8 mouse cellular contexts compared by ENCODE assay signal in the genomic region with DNA sequence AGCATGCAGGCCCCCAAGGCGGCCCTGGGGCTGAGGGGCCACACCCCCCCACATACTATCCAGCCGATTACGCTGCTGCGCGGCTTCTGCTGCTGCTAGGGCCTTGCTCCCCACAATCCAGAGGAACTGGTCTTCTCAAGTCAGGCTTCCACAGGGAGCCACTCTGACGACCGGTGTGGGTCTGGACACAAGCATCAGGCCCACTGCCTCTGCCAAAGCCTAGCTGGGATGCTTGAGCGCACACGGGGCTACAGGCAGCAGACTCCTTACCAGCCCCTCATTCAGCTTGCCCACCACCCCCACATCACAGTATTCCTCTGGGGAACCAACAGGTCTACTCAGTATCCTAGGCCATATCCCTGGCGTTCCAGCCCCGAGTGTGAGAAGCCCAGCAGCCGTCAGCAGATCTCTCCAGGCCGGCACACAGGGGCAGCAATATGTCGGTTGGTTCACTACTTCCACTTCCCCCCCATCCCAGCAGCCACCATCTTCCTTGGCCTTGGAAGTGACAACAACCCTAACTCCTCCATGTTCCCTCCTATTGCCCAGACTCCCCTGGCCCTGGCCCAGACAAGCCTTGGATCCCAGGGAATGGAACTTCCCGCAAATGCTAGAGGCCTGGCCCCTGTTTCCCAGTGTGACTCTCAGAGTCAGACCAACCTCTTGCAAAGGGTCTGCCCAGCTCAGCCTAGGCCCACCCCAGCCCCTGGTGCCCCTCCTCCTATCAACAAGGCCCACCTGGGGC. TPM values are rescaled to one million over a fixed set of nuclear protein-coding genes. Genes with fewer than 3 reads are reported as not detected.
DNase-seq lines count a peak whose midpoint lies in the region; ATAC-seq and TF ChIP-seq lines count a peak whose summit lies in the region.

No protein-coding gene starts in this region.

- H3K9me3 ChIP-seq in forebrain, embryonic 14.5 days (replicated peaks; ENCODE audit: control insufficient read depth, low read length) = no peaks in the 10 kb centered on the region
- no peaks in the 10 kb centered on the region for H3K9me3 ChIP-seq in intestine, embryonic 15.5 days
- no peaks in the 10 kb centered on the region for H3K9me3 ChIP-seq in lung, postnatal 0 days (ENCODE audit: low read length)
- no peaks in the 10 kb centered on the region for H3K9me3 ChIP-seq in stomach, embryonic 16.5 days (replicated peaks; ENCODE audit: control insufficient read depth, low read length)

- no peak for ATAC-seq in forebrain, embryonic 14.5 days
- peak; percentile 11 for ATAC-seq in intestine, embryonic 15.5 days
- peak; percentile 1 for ATAC-seq in lung, postnatal 0 days
- ATAC-seq in stomach, embryonic 16.5 days (ENCODE audit: insufficient read depth, low FRiP score) = 0 out of 2 replicates have a peak, but pooled peaks have one; percentile 0

- no peak for TF ChIP-seq POLR2A in bone marrow, adult 2 months (IDR thresholded peaks at IDR 0.05; ENCODE audit: borderline replicate concordance, control insufficient read depth, low read depth, low read length)

- TF ChIP-seq CTCF in layer of hippocampus, adult 2 months (conservative IDR thresholded peaks at IDR 0.05) = no peak
- TF ChIP-seq CTCF in bone marrow, adult 2 months (IDR thresholded peaks at IDR 0.05; ENCODE audit: control insufficient read depth, insufficient read depth, low read length) = no peak
- no peak for TF ChIP-seq CTCF in lung, postnatal 0 days (IDR thresholded peaks at IDR 0.05)

- H3K27ac ChIP-seq in layer of hippocampus, adult 2 months = peak overlapping the region; percentile 92
- H3K27ac ChIP-seq in bone marrow, adult 2 months (ENCODE audit: control insufficient read depth, insufficient read depth, low read depth, low read length, poor library complexity) = peak overlapping the region; percentile 96
- peak overlapping the region; percentile 96 for H3K27ac ChIP-seq in forebrain, embryonic 14.5 days (ENCODE audit: low read depth, low read length)
- H3K27ac ChIP-seq in intestine, embryonic 15.5 days = peak overlapping the region; percentile 88
- peak overlapping the region; percentile 90 for H3K27ac ChIP-seq in lung, postnatal 0 days (ENCODE audit: low read length)
- peak overlapping the region; percentile 93 for H3K27ac ChIP-seq in stomach, embryonic 16.5 days (ENCODE audit: low read length)

- no peak for TF ChIP-seq EP300 in lung, postnatal 0 days (IDR thresholded peaks at IDR 0.05)

- DNase-seq in layer of hippocampus, adult 2 months (ENCODE audit: low spot score in 2 of 2) = no peak
- DNase-seq in layer of hippocampus, adult 9-10 months (ENCODE audit: low spot score) = no peak
- DNase-seq in forebrain, embryonic 14.5 days (ENCODE audit: low spot score) = no peak
- peak; percentile 48 for DNase-seq in lung, postnatal 0 days (ENCODE audit: low spot score)
- DNase-seq in natural killer cell, adult 2 months (ENCODE audit: low spot score in 2 of 2) = no peak

- H3K4me3 ChIP-seq in layer of hippocampus, adult 2 months = peak overlapping the region; percentile 95
- H3K4me3 ChIP-seq in bone marrow, adult 2 months (replicated peaks; ENCODE audit: control insufficient read depth, low read depth, low read length) = peak overlapping the region; percentile 85
- peak overlapping the region; percentile 79 for H3K4me3 ChIP-seq in forebrain, embryonic 14.5 days (ENCODE audit: low read depth, low read length)
- peak overlapping the region; percentile 91 for H3K4me3 ChIP-seq in intestine, embryonic 15.5 days (replicated peaks)
- peak overlapping the region; percentile 90 for H3K4me3 ChIP-seq in lung, postnatal 0 days (ENCODE audit: low read depth, low read length)
- peak overlapping the region; percentile 85 for H3K4me3 ChIP-seq in stomach, embryonic 16.5 days (replicated peaks; ENCODE audit: low read length)

- WGBS in bone marrow, adult 2 months = 1% methylated on average over 15 of the region's 15 CpGs
- 1% methylated on average over 15 of the region's 15 CpGs for WGBS in forebrain, embryonic 14.5 days
- WGBS in intestine, embryonic 15.5 days = 1% methylated on average over 15 of the region's 15 CpGs
- 5% methylated on average over 15 of the region's 15 CpGs for WGBS in lung, postnatal 0 days
- WGBS in stomach, embryonic 16.5 days = under 1% methylated on average over 15 of the region's 15 CpGs

- H3K4me1 ChIP-seq in bone marrow, adult 2 months (ENCODE audit: control insufficient read depth, insufficient read depth, low read length) = peaks cover 4% of the 10 kb centered on the region; the same call in 1 of the 2 replicates
- peaks cover 56% of the 10 kb centered on the region for H3K4me1 ChIP-seq in forebrain, embryonic 14.5 days (ENCODE audit: control insufficient read depth, insufficient read depth, low read length)
- H3K4me1 ChIP-seq in intestine, embryonic 15.5 days (replicated peaks) = peaks cover 53% of the 10 kb centered on the region
- peaks cover 33% of the 10 kb centered on the region for H3K4me1 ChIP-seq in lung, postnatal 0 days (ENCODE audit: insufficient read depth, low read depth, low read length)
- H3K4me1 ChIP-seq in stomach, embryonic 16.5 days (ENCODE audit: control insufficient read depth, insufficient read depth, low read length) = peaks cover 50% of the 10 kb centered on the region

- H3K4me2 ChIP-seq in forebrain, embryonic 14.5 days (ENCODE audit: low read length) = peak overlapping the region; percentile 92
- H3K4me2 ChIP-seq in intestine, embryonic 15.5 days (replicated peaks) = peak overlapping the region; percentile 94
- H3K4me2 ChIP-seq in lung, postnatal 0 days (replicated peaks; ENCODE audit: low read depth, low read length) = peak overlapping the region; percentile 90
- H3K4me2 ChIP-seq in stomach, embryonic 16.5 days (ENCODE audit: low read depth, low read length) = peak overlapping the region; percentile 99

- H3K36me3 ChIP-seq in forebrain, embryonic 14.5 days (ENCODE audit: control insufficient read depth, insufficient read depth, low read length) = 0 out of 2 replicates have a peak, but pooled peaks cover 7% of the 10 kb centered on the region
- H3K36me3 ChIP-seq in intestine, embryonic 15.5 days = 0 out of 2 replicates have a peak, but pooled peaks cover 4% of the 10 kb centered on the region
- no peaks in the 10 kb centered on the region for H3K36me3 ChIP-seq in lung, postnatal 0 days (ENCODE audit: insufficient read depth, low read length)
- H3K36me3 ChIP-seq in stomach, embryonic 16.5 days (ENCODE audit: control insufficient read depth, insufficient read depth, low read length) = no peaks in the 10 kb centered on the region

- H3K27me3 ChIP-seq in forebrain, embryonic 14.5 days (replicated peaks; ENCODE audit: control insufficient read depth, insufficient read depth, low read length) = no peaks in the 10 kb centered on the region
- no peaks in the 10 kb centered on the region for H3K27me3 ChIP-seq in intestine, embryonic 15.5 days (replicated peaks)
- no peaks in the 10 kb centered on the region for H3K27me3 ChIP-seq in lung, postnatal 0 days (replicated peaks; ENCODE audit: insufficient read depth, low read length)
- H3K27me3 ChIP-seq in stomach, embryonic 16.5 days (ENCODE audit: control insufficient read depth, insufficient read depth, low read length) = no peaks in the 10 kb centered on the region

- H3K9ac ChIP-seq in forebrain, embryonic 14.5 days (ENCODE audit: low read length) = peak overlapping the region; percentile 78
- H3K9ac ChIP-seq in intestine, embryonic 15.5 days = peak overlapping the region; percentile 98
- peak overlapping the region; percentile 96 for H3K9ac ChIP-seq in lung, postnatal 0 days (replicated peaks; ENCODE audit: low read depth)
- H3K9ac ChIP-seq in stomach, embryonic 16.5 days (ENCODE audit: low read length) = peak overlapping the region; percentile 94

RNA-seq across cellular contexts. Expression of a gene that starts 1.3 kb away (rescaled TPM):
- 100 to 1,000 TPM; 208 to 222 TPM for total RNA-seq in layer of hippocampus, adult 2 months (2021)
- 198 and 273 TPM in 2 replicates for polyA plus RNA-seq in bone marrow, adult 2 months (2011; ENCODE audit: insufficient read depth, insufficient read length, low replicate concordance, missing spikeins)
- 371 and 423 TPM in 2 replicates for polyA plus RNA-seq in forebrain, embryonic 14.5 days (2014; fragmentation: Nextera tagmentation; extraction: Ambion mirVana)
- 334 and 335 TPM in 2 replicates for polyA plus RNA-seq in intestine, embryonic 15.5 days (2015; fragmentation: Nextera tagmentation; extraction: Ambion mirVana)
- polyA plus RNA-seq in lung, postnatal 0 days (2015; fragmentation: Nextera tagmentation; extraction: Ambion mirVana) = 414 and 417 TPM in 2 replicates
- 308 and 311 TPM in 2 replicates for polyA plus RNA-seq in stomach, embryonic 16.5 days (2015; fragmentation: Nextera tagmentation; extraction: Ambion mirVana)

RNA-seq across cellular contexts. Expression of a gene that starts 24.8 kb away (rescaled TPM):
- 1 to 10 TPM; 1.9 to 2.2 TPM for total RNA-seq in layer of hippocampus, adult 2 months (2021)
- polyA plus RNA-seq in bone marrow, adult 2 months (2011; ENCODE audit: insufficient read depth, insufficient read length, low replicate concordance, missing spikeins) = 2.1 TPM in 1 of 2 replicates, not detected in the other
- 0.85 and 1.3 TPM in 2 replicates for polyA plus RNA-seq in forebrain, embryonic 14.5 days (2014; fragmentation: Nextera tagmentation; extraction: Ambion mirVana)
- 34.7 and 37.5 TPM in 2 replicates for polyA plus RNA-seq in intestine, embryonic 15.5 days (2015; fragmentation: Nextera tagmentation; extraction: Ambion mirVana)
- polyA plus RNA-seq in lung, postnatal 0 days (2015; fragmentation: Nextera tagmentation; extraction: Ambion mirVana) = 31.9 and 34.3 TPM in 2 replicates
- polyA plus RNA-seq in stomach, embryonic 16.5 days (2015; fragmentation: Nextera tagmentation; extraction: Ambion mirVana) = 14.9 and 16.3 TPM in 2 replicates

RNA-seq across cellular contexts. Expression of a gene that starts 35.5 kb away (rescaled TPM):
- total RNA-seq in layer of hippocampus, adult 2 months (2021) = 10 to 100 TPM; 55.7 to 65.0 TPM
- 1.8 and 4.7 TPM in 2 replicates for polyA plus RNA-seq in bone marrow, adult 2 months (2011; ENCODE audit: insufficient read depth, insufficient read length, low replicate concordance, missing spikeins)
- polyA plus RNA-seq in forebrain, embryonic 14.5 days (2014; fragmentation: Nextera tagmentation; extraction: Ambion mirVana) = 32.8 and 32.9 TPM in 2 replicates
- polyA plus RNA-seq in intestine, embryonic 15.5 days (2015; fragmentation: Nextera tagmentation; extraction: Ambion mirVana) = 8.4 and 16.0 TPM in 2 replicates
- polyA plus RNA-seq in lung, postnatal 0 days (2015; fragmentation: Nextera tagmentation; extraction: Ambion mirVana) = 0.51 and 0.81 TPM in 2 replicates
- polyA plus RNA-seq in stomach, embryonic 16.5 days (2015; fragmentation: Nextera tagmentation; extraction: Ambion mirVana) = 13.0 and 15.1 TPM in 2 replicates

RNA-seq across cellular contexts. Expression of a gene that starts 45.7 kb away (rescaled TPM):
- total RNA-seq in layer of hippocampus, adult 2 months (2021) = under 1 TPM in 1 of 2 experiments, not detected in 1; 0.17 TPM
- polyA plus RNA-seq in bone marrow, adult 2 months (2011; ENCODE audit: insufficient read depth, insufficient read length, low replicate concordance, missing spikeins) = not detected in 2 replicates
- 0.28 and 0.66 TPM in 2 replicates for polyA plus RNA-seq in forebrain, embryonic 14.5 days (2014; fragmentation: Nextera tagmentation; extraction: Ambion mirVana)
- 0.82 and 1.9 TPM in 2 replicates for polyA plus RNA-seq in intestine, embryonic 15.5 days (2015; fragmentation: Nextera tagmentation; extraction: Ambion mirVana)
- 0.23 and 0.30 TPM in 2 replicates for polyA plus RNA-seq in lung, postnatal 0 days (2015; fragmentation: Nextera tagmentation; extraction: Ambion mirVana)
- 0.42 and 2.0 TPM in 2 replicates for polyA plus RNA-seq in stomach, embryonic 16.5 days (2015; fragmentation: Nextera tagmentation; extraction: Ambion mirVana)

RNA-seq across cellular contexts. Expression of a gene that starts 46.4 kb away (rescaled TPM):
- 10 to 100 TPM; 13.7 to 15.2 TPM for total RNA-seq in layer of hippocampus, adult 2 months (2021)
- polyA plus RNA-seq in bone marrow, adult 2 months (2011; ENCODE audit: insufficient read depth, insufficient read length, low replicate concordance, missing spikeins) = 172 and 173 TPM in 2 replicates
- polyA plus RNA-seq in forebrain, embryonic 14.5 days (2014; fragmentation: Nextera tagmentation; extraction: Ambion mirVana) = 18.7 and 19.1 TPM in 2 replicates
- 66.4 and 81.9 TPM in 2 replicates for polyA plus RNA-seq in intestine, embryonic 15.5 days (2015; fragmentation: Nextera tagmentation; extraction: Ambion mirVana)
- polyA plus RNA-seq in lung, postnatal 0 days (2015; fragmentation: Nextera tagmentation; extraction: Ambion mirVana) = 22.4 and 24.1 TPM in 2 replicates
- polyA plus RNA-seq in stomach, embryonic 16.5 days (2015; fragmentation: Nextera tagmentation; extraction: Ambion mirVana) = 62.0 and 77.7 TPM in 2 replicates
